Mouse (Mus musculus) stomach, embryonic 16.5 days (tissue): ENCODE data around the gene Babam2. TPM values are rescaled to one million over a fixed set of nuclear protein-coding genes. Genes with fewer than 3 reads are reported as not detected.

Experiments used
- microRNA-seq: library from miRNA; unstranded; fragments of <30 nt; microRNA quantifications from one replicate; pipeline ENCODE4, GENCODE M21; 2016
- polyA plus RNA-seq: library from polyadenylated mRNA; unstranded; fragments of >200 nt; fragmentation: Nextera tagmentation; extraction: Ambion mirVana; gene quantifications from 2 replicates; pipeline ENCODE4 v1.2.1, GENCODE M21; 2015

The Babam2 gene
- polyA plus RNA-seq, 1 experiment from 2014 or later = 62.6 TPM

Small RNAs within 50 kb of the gene (microRNA-seq; reads per million reads assigned to microRNA genes)
- gene Mir3473e = not detected

Other genes with a start within 250 kb of the Babam2 start
- gene Zfp512, start 245.3 kb upstream of the Babam2 start, polyA plus RNA-seq = 40.6 and 42.9 TPM in 2 replicates
- not detected in 2 replicates for gene 4930548H24Rik, start 211.9 kb upstream of the Babam2 start, polyA plus RNA-seq
- gene Gpn1, start 202.9 kb upstream of the Babam2 start, polyA plus RNA-seq = 49.2 and 52.9 TPM in 2 replicates
- gene Slc4a1ap, start 170.7 kb upstream of the Babam2 start, polyA plus RNA-seq = 24.0 and 26.2 TPM in 2 replicates
- 18.3 and 21.9 TPM in 2 replicates for gene Supt7l, start 169.9 kb upstream of the Babam2 start, polyA plus RNA-seq
- gene Mrpl33, start 100.7 kb upstream of the Babam2 start, polyA plus RNA-seq = 313 and 319 TPM in 2 replicates
- gene Rbks, start 57 bp upstream of the Babam2 start, polyA plus RNA-seq = 7.4 and 8.6 TPM in 2 replicates